Comparison of ENCODE assay signal across 19 mouse cellular contexts in genomic region chr4:135197857-135198256, GRCm38 (mm10).
DNase-seq lines count a peak whose midpoint lies in the region; ATAC-seq and TF ChIP-seq lines count a peak whose summit lies in the region.
"Had no signal": no experiment of that assay in that cellular context is flagged by ENCODE, and none has a peak within 500 bp of the region (broad histone marks: within the 10 kb centered on the region; RNA-seq: fewer than 3 reads in every experiment).

No protein-coding gene starts in this region.

- DNase-seq in midbrain, embryonic 11.5 days (ENCODE audit: low spot score, missing footprints), result peak; percentile 75
- peak; percentile 30 to 32 for DNase-seq in B cell, adult 2 months
- peak; percentile 21 to 42 for DNase-seq in CD8-positive naive resting alpha-beta T cell, adult 2 months (ENCODE audit: low read depth in 2 of 2, low spot score in 2 of 2)
- peak; percentile 35 for DNase-seq in natural killer cell, adult 2 months (ENCODE audit: low spot score in 2 of 2)
- no peak for DNase-seq in right cerebral cortex, postnatal 25 days
- DNase-seq in layer of hippocampus, adult 2 months (ENCODE audit: low spot score in 2 of 2), result no peak
- no peak for DNase-seq in heart, adult 2 months
- DNase-seq: adrenal gland, adult 2 months; adrenal gland, postnatal 25 days; cerebellum, adult 2 months; cerebellum, postnatal 10 days; gastrocnemius, adult 2 months; gastrocnemius, postnatal 25 days; heart, postnatal 10 days had no signal

- no peak overlapping the region for H3K27ac ChIP-seq in midbrain, embryonic 11.5 days (ENCODE audit: low read depth, low read length)
- no peak overlapping the region for H3K27ac ChIP-seq in midbrain, embryonic 16.5 days (ENCODE audit: low read length)
- H3K27ac ChIP-seq in layer of hippocampus, adult 2 months, result no peak overlapping the region
- no peak overlapping the region for H3K27ac ChIP-seq in heart, adult 2 months
- H3K27ac ChIP-seq: embryonic facial prominence, embryonic 10.5 days; gastrocnemius, adult 2 months; heart, embryonic 10.5 days; hindbrain, embryonic 14.5 days had no signal

- no peak overlapping the region for H3K4me2 ChIP-seq in midbrain, embryonic 11.5 days
- no peak overlapping the region for H3K4me2 ChIP-seq in midbrain, embryonic 16.5 days (ENCODE audit: low read length)
- H3K4me2 ChIP-seq: hindbrain, embryonic 14.5 days had no signal

- TF ChIP-seq POLR2A in heart, adult 2 months (IDR thresholded peaks at IDR 0.05; ENCODE audit: insufficient read depth, low read depth, low read length), result no peak

- H3K4me1 ChIP-seq in midbrain, embryonic 11.5 days (ENCODE audit: control insufficient read depth, insufficient read depth, low read length), result no peaks in the 10 kb centered on the region
- no peaks in the 10 kb centered on the region for H3K4me1 ChIP-seq in midbrain, embryonic 16.5 days (ENCODE audit: control insufficient read depth, insufficient read depth, low read length)
- no peaks in the 10 kb centered on the region for H3K4me1 ChIP-seq in heart, adult 2 months (ENCODE audit: control insufficient read depth, insufficient read depth, low read length)
- H3K4me1 ChIP-seq: embryonic facial prominence, embryonic 10.5 days; heart, embryonic 10.5 days had no signal

- TF ChIP-seq CTCF in layer of hippocampus, adult 2 months (conservative IDR thresholded peaks at IDR 0.05), result no peak
- no peak for TF ChIP-seq CTCF in heart, adult 2 months (IDR thresholded peaks at IDR 0.05)

- H3K4me3 ChIP-seq in midbrain, embryonic 11.5 days (ENCODE audit: low read depth, low read length), result no peak overlapping the region
- H3K4me3 ChIP-seq in midbrain, embryonic 16.5 days (ENCODE audit: low read depth, low read length), result no peak overlapping the region
- no peak overlapping the region for H3K4me3 ChIP-seq in layer of hippocampus, adult 2 months
- no peak overlapping the region for H3K4me3 ChIP-seq in heart, adult 2 months
- H3K4me3 ChIP-seq: embryonic facial prominence, embryonic 10.5 days; gastrocnemius, adult 2 months; heart, embryonic 10.5 days had no signal

- intact Hi-C loops in heart, adult 2 months (cut with DNase I), result no loop called here

- ATAC-seq in midbrain, embryonic 11.5 days (ENCODE audit: low FRiP score), result no peak
- ATAC-seq in midbrain, embryonic 16.5 days, result no peak
- ATAC-seq: forebrain, embryonic 14.5 days had no signal

- TF ChIP-seq EP300 in heart, adult 2 months (IDR thresholded peaks at IDR 0.05; ENCODE audit: insufficient read depth, low read depth, low read length), result no peak

- H3K9me3 ChIP-seq in midbrain, embryonic 11.5 days (ENCODE audit: control insufficient read depth, low read length), result no peaks in the 10 kb centered on the region; the same call in 1 of the 2 replicates
- H3K9me3 ChIP-seq in midbrain, embryonic 16.5 days (replicated peaks; ENCODE audit: control insufficient read depth, low read length, poor library complexity, severe bottlenecking), result no peaks in the 10 kb centered on the region
- H3K9me3 ChIP-seq: heart, embryonic 10.5 days had no signal

- no peaks in the 10 kb centered on the region for H3K27me3 ChIP-seq in midbrain, embryonic 11.5 days (ENCODE audit: control insufficient read depth, insufficient read depth, low read length)
- no peaks in the 10 kb centered on the region for H3K27me3 ChIP-seq in midbrain, embryonic 16.5 days (ENCODE audit: control insufficient read depth, insufficient read depth, low read depth, low read length)
- no peaks in the 10 kb centered on the region for H3K27me3 ChIP-seq in heart, adult 2 months (ENCODE audit: control insufficient read depth, insufficient read depth, low read length)

- H3K36me3 ChIP-seq in midbrain, embryonic 11.5 days (ENCODE audit: control insufficient read depth, insufficient read depth, low read length), result no peaks in the 10 kb centered on the region
- no peaks in the 10 kb centered on the region for H3K36me3 ChIP-seq in midbrain, embryonic 16.5 days (ENCODE audit: control insufficient read depth, insufficient read depth, low read length)
- no peaks in the 10 kb centered on the region for H3K36me3 ChIP-seq in heart, adult 2 months (ENCODE audit: control insufficient read depth, insufficient read depth, low read length)
- H3K36me3 ChIP-seq: embryonic facial prominence, embryonic 10.5 days; heart, embryonic 10.5 days had no signal

- no peaks in the 10 kb centered on the region for H3K79me2 ChIP-seq in heart, adult 2 months (replicated peaks; ENCODE audit: control insufficient read depth, insufficient read depth, low read length)

- WGBS in midbrain, embryonic 11.5 days, result 89% methylated on average over 8 of the region's 8 CpGs
- WGBS in midbrain, embryonic 16.5 days, result 83% methylated on average over 8 of the region's 8 CpGs
- 62% methylated on average over 8 of the region's 8 CpGs for whole genome bisulfite sequencing in heart, adult 2 months

- no peak overlapping the region for H3K9ac ChIP-seq in midbrain, embryonic 11.5 days (ENCODE audit: low read length)
- no peak overlapping the region for H3K9ac ChIP-seq in midbrain, embryonic 16.5 days (ENCODE audit: low read depth, low read length)
- H3K9ac ChIP-seq in heart, adult 2 months (ENCODE audit: low read depth, low read length), result no peak overlapping the region
- H3K9ac ChIP-seq: hindbrain, embryonic 14.5 days had no signal

Comparison
In these comparisons a context has a peak if more than half of its experiments do, and no peak if none do; other contexts are left out.
1. DNase-seq: peak in midbrain, embryonic 11.5 days (single experiment), B cell, adult 2 months (2 of 2), CD8-positive naive resting alpha-beta T cell, adult 2 months (2 of 2) and natural killer cell, adult 2 months (2 of 2); none in right cerebral cortex, postnatal 25 days (single experiment), layer of hippocampus, adult 2 months (0 of 2) and heart, adult 2 months (0 of 2).